Mouse (Mus musculus): Measurements from ENCODE around the gene Mettl1.

- TF ChIP-seq CTCF (IDR thresholded peaks at IDR 0.05; ENCODE audit: low read depth, low read length), result no peak
- no peak for TF ChIP-seq POLR2A (IDR thresholded peaks at IDR 0.05; ENCODE audit: borderline replicate concordance, low read depth, low read length)
Observed at GRCm38 (mm10) chr10:127040569-127041214, 522 bp upstream of the Mettl1 start.
